20 mouse cellular contexts compared by ENCODE assay signal in the genomic region with DNA sequence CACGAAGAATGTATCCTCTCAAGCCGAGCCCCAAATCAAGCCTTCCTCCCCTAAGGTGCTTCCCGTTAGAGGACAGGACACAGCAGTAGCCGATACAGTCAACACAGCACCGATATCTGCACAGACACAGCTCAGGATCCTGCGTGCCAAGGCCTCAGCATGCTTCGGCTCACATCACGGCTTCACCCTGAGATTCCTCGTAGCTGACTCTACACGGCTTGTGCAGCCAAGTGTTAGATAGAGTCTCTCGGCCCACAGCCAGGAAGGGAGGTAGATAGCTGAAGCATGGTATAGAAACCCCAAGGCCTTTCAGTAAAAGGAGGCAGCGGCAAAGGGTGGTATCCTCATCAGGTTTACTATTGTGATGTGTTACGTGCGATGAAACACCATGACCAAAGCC. TPM values are rescaled to one million over a fixed set of nuclear protein-coding genes. Genes with fewer than 3 reads are reported as not detected.
"Had no signal": no experiment of that assay in that cellular context is flagged by ENCODE, and none has a peak within 500 bp of the region (broad histone marks: within the 10 kb centered on the region; RNA-seq: fewer than 3 reads in every experiment).

No protein-coding gene starts in this region.

- DNase-seq: kidney, postnatal 10 days; kidney, postnatal 4 days; left cerebral cortex, postnatal 4 days; lung, adult 18-20 months; retina, postnatal 1 day; right cerebral cortex, postnatal 4 days; spleen, adult 18-20 months; thymus, adult 18-20 months; thymus, postnatal 14 days had no signal

- H3K9me3 ChIP-seq: limb, embryonic 13.5 days; midbrain, embryonic 12.5 days; neural tube, embryonic 13.5 days had no signal

- H3K9ac ChIP-seq: limb, embryonic 13.5 days; liver, embryonic 14.5 days; midbrain, embryonic 12.5 days; neural tube, embryonic 13.5 days had no signal

- H3K4me2 ChIP-seq: limb, embryonic 13.5 days; midbrain, embryonic 12.5 days; neural tube, embryonic 13.5 days had no signal

- H3K27me3 ChIP-seq: limb, embryonic 13.5 days; midbrain, embryonic 12.5 days; neural tube, embryonic 13.5 days had no signal

- H3K36me3 ChIP-seq: limb, embryonic 13.5 days; midbrain, embryonic 12.5 days; neural tube, embryonic 13.5 days had no signal

- ATAC-seq: midbrain, embryonic 16.5 days had no signal

- H3K4me3 ChIP-seq: limb, embryonic 13.5 days; midbrain, embryonic 12.5 days; neural tube, embryonic 13.5 days had no signal

- H3K27ac ChIP-seq: limb, embryonic 13.5 days; liver, embryonic 14.5 days; midbrain, embryonic 12.5 days; neural tube, embryonic 13.5 days had no signal

RNA-seq across cellular contexts. Expression of a gene that starts 5.1 kb away (rescaled TPM):
- total RNA-seq: left cerebral cortex, postnatal 4 days; megakaryocyte-erythroid progenitor cell, adult 5-6 weeks had no signal

RNA-seq across cellular contexts. Expression of a gene that starts 23.0 kb away (rescaled TPM):
- total RNA-seq: liver, adult 2 months; megakaryocyte-erythroid progenitor cell, adult 5-6 weeks had no signal

RNA-seq across cellular contexts. Expression of a gene that starts 47.6 kb away (rescaled TPM):
- total RNA-seq: layer of hippocampus, adult 8-10 months; layer of hippocampus, postnatal 14 days; left cerebral cortex, adult 18-20 months; left cerebral cortex, postnatal 10 days; left cerebral cortex, postnatal 4 days; liver, adult 2 months; megakaryocyte-erythroid progenitor cell, adult 5-6 weeks had no signal
- polyA plus RNA-seq: liver, adult 2 months; midbrain, embryonic 16.5 days; neural tube, embryonic 13.5 days had no signal
